Mouse (Mus musculus) forebrain, embryonic 16.5 days (tissue): ENCODE results near the gene Fkbp14. TPM values are rescaled to one million over a fixed set of nuclear protein-coding genes. Genes with fewer than 3 reads are reported as not detected.

Experiments used
- ATAC-seq: fragments of 200-750 bp; cut with Nextera tagmentation; 2 replicates; pipeline ENCODE4 v1.8.0; 2017; ENCODE audit warnings: mild to moderate bottlenecking, moderate library complexity
- H3K27ac ChIP-seq: fragments of 300-500 bp; sonication (generic); 2 replicates; pipeline ENCODE4 v1.5.1; 2014; ENCODE audit warnings: low read length, control low read depth
- H3K27me3 ChIP-seq: fragments of 300-500 bp; sonication (generic); replicated peaks from 2 replicates; pipeline ENCODE4 v1.6.1; 2014; ENCODE audit warnings: low read length; ENCODE audit not compliant: control insufficient read depth, insufficient read depth
- H3K36me3 ChIP-seq: fragments of 300-500 bp; sonication (generic); 2 replicates; pipeline ENCODE4 v1.6.1; 2014; ENCODE audit not compliant: control insufficient read depth, insufficient read depth
- H3K4me1 ChIP-seq: fragments of 300-500 bp; sonication (generic); replicated peaks from 2 replicates; pipeline ENCODE4 v1.6.1; 2014; ENCODE audit warnings: low read length; ENCODE audit not compliant: control insufficient read depth, insufficient read depth
- H3K4me2 ChIP-seq: fragments of 300-500 bp; sonication (generic); 2 replicates; pipeline ENCODE4 v1.6.1; 2014; ENCODE audit warnings: mild to moderate bottlenecking, low read length, control low read depth
- H3K4me3 ChIP-seq: fragments of 300-500 bp; sonication (generic); replicated peaks from 2 replicates; pipeline ENCODE4 v1.5.1; 2014; ENCODE audit warnings: mild to moderate bottlenecking, low read length, control low read depth
- H3K9ac ChIP-seq: fragments of 300-500 bp; sonication (generic); replicated peaks from 2 replicates; pipeline ENCODE4 v1.6.1; 2014; ENCODE audit warnings: low read depth, low read length, control low read depth
- H3K9me3 ChIP-seq: fragments of 300-500 bp; sonication (generic); 2 replicates; pipeline ENCODE4 v1.6.1; 2016; ENCODE audit warnings: low read length; ENCODE audit not compliant: control insufficient read depth
- WGBS: fragments of 180-500 bp; shearing (Covaris S2); extraction: QIAGEN DNeasy Blood & Tissue Kit; methylation state at CpG from one replicate; pipeline ENCODE4 v1.1.7; 2014; 5-methylcytosine and 5-hydroxymethylcytosine counted together
- polyA plus RNA-seq: library from polyadenylated mRNA; unstranded; fragments of >200 nt; fragmentation: Nextera tagmentation; extraction: Ambion mirVana; gene quantifications from 2 replicates; pipeline ENCODE4 v1.2.1, GENCODE M21; 2015

Gene Fkbp14
- polyA plus RNA-seq, 1 experiment from 2014 or later = 6.8 TPM

- H3K4me2 ChIP-seq = no peak overlapping the region; the same call in 1 of the 2 replicates
- no peaks in the 10 kb centered on the region for H3K27me3 ChIP-seq
- H3K4me1 ChIP-seq = peaks cover 46% of the 10 kb centered on the region
Measured at GRCm38 (mm10) chr6:54554341-54555110, 42.6 kb downstream of the Fkbp14 start.

DNA sequence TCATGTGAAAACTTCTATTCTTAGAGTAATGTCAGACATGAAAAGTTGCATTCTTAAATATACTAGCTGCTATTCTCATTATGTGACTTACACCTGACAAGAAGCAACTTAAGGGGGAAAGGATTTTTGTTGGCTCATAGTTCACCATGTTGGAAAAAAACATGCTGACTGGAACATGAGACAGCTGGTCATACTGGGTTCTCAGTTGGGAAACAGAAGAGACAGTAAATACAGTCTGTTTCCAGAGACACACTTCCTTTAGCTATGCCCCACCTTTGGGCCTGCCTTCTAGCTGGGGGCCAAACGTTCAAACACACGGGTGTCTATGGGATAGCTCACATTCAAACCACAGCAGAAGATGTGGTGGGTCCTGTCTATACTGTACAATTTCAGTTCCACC lies 43.5 kb downstream of the Fkbp14 start:
- no peaks in the 10 kb centered on the region for H3K9me3 ChIP-seq
- H3K27ac ChIP-seq = peak overlapping the region; percentile 74
- H3K4me3 ChIP-seq = no peak overlapping the region
- no peak overlapping the region for H3K4me2 ChIP-seq
- no peaks in the 10 kb centered on the region for H3K27me3 ChIP-seq
- H3K36me3 ChIP-seq = no peaks in the 10 kb centered on the region
- peaks cover 46% of the 10 kb centered on the region for H3K4me1 ChIP-seq
- ATAC-seq = no peak
- H3K9ac ChIP-seq = no peak overlapping the region
- 16% methylated on average over 2 of the region's 2 CpGs for WGBS

More at GRCm38 (mm10) chr6:54554341-54555110, 42.6 kb downstream of the Fkbp14 start:
- H3K9ac ChIP-seq = no peak overlapping the region; the same call in 1 of the 2 replicates
- H3K27ac ChIP-seq = peak overlapping the region; percentile 74
- H3K9me3 ChIP-seq = no peaks in the 10 kb centered on the region
- no peak overlapping the region for H3K4me3 ChIP-seq
- 5% methylated on average over 8 of the region's 8 CpGs for WGBS
- ATAC-seq = peak; percentile 77
- H3K36me3 ChIP-seq = no peaks in the 10 kb centered on the region

DNA sequence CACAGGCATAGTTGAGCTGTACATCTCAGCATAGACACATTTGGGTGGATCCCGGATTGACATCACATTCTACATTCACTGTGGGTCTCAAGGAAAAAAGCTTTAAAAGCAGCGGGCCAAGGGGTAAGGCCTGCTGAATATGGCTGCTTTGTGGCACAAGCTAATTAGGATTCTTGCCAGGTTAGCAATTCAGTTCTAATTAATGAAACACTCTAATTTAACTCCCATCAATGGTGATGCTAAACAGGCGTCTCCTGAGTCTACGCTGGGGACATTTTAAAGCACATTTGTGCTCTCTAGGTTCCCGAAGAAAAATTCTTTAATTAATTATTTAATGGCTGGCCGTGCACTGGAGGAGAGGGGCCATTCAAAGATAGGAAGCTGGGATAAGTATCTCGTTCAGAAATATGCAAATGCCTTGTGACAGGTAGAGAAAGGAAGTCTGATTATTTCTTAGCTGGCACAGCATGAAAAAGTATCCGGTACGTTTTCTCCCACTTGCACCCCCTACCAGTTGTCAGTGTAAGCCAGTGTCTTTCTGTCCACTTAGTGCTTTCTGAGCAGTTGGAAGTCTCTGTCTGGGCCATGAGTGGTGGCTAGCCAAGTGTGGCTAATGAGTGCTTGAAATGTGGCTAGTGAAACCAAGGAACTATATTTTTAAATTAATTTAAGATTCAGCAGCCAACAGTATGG lies 44.2 kb downstream of the Fkbp14 start:
- Histone ChIP-seq H3K9ac (no peak overlapping the region), H3K4me3 (no peak overlapping the region), H3K27me3 (no peaks in the 10 kb centered on the region), H3K4me1 (peaks cover 50% of the 10 kb centered on the region), H3K36me3 (no peaks in the 10 kb centered on the region), H3K4me2 (no peak overlapping the region), H3K27ac (peak overlapping the region; percentile 65), H3K9me3 (no peaks in the 10 kb centered on the region)
- peak; percentile 86 for ATAC-seq
- WGBS = 5% methylated on average over 9 of the region's 9 CpGs

- H3K27ac ChIP-seq = no peak overlapping the region
- ATAC-seq = no peak
- H3K4me1 ChIP-seq = peaks cover 48% of the 10 kb centered on the region
- no peak overlapping the region for H3K4me3 ChIP-seq
- H3K36me3 ChIP-seq = no peaks in the 10 kb centered on the region
- no peak overlapping the region for H3K4me2 ChIP-seq
- H3K27me3 ChIP-seq = no peaks in the 10 kb centered on the region
- no peak overlapping the region for H3K9ac ChIP-seq
- WGBS = 65% methylated on average over 6 of the region's 7 CpGs
- H3K9me3 ChIP-seq = no peaks in the 10 kb centered on the region
Measured at GRCm38 (mm10) chr6:54550801-54551323, 46.2 kb downstream of the Fkbp14 start.

DNA sequence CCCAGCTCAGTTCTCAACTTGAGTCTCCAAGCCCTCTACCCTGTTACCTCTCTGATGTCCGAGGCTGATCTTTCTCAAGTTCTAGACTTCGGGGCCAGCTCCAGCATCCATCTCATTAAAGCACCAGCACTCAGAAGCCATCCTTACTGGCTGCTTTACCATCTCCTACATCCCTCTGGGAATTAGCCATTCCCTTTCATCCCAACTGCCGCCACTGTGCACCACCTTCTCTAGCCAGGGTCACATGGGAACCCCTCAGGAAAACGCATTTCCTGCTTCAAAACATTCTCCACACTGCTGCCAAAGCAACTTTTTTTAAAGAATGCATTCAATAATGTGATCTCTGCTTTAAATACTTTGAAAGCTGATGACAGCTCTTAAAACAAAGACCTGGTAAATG lies 47.8 kb downstream of the Fkbp14 start:
- Histone ChIP-seq H3K9ac (no peak overlapping the region), H3K9me3 (no peaks in the 10 kb centered on the region), H3K36me3 (no peaks in the 10 kb centered on the region), H3K4me2 (no peak overlapping the region), H3K4me1 (peaks cover 36% of the 10 kb centered on the region), H3K27ac (no peak overlapping the region), H3K27me3 (no peaks in the 10 kb centered on the region), H3K4me3 (no peak overlapping the region)
- 42% methylated on average over 4 of the region's 4 CpGs for WGBS
- no peak for ATAC-seq

DNA sequence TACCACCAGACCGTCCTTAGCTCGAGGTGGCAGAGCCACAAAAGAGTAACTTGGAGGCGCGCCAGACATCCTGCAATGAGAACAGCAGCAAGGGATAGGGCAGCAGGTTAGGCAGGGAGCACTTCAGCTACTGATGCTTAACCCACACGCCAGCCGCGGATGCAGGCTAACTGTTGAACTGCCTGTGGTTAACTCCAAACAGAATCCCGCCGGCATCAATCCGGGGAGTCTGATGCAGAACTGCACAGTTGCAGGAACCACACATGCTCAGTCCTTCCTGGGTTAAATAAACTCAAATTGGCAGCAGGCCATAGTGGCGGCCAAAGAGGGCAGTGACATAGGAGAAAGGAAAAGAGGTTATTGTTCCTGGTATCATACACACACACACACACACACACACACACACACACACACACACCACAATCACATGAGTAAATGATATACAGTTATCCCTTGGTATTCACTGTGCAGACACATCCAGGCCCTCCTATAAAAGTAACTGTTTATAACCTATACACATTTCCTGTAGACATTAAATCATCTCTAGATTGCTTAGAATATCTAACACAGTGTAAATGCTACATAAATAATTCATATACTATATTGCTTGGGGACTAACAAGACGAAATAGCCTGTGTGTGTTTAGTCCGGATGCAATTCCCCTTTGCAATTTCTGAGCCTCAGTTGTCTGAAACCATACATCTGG lies 48.6 kb downstream of the Fkbp14 start:
- no peaks in the 10 kb centered on the region for H3K27me3 ChIP-seq
- 33% methylated on average over 13 of the region's 13 CpGs for WGBS
- no peak for ATAC-seq
- peaks cover 3% of the 10 kb centered on the region; the same call in 1 of the 2 replicates for H3K36me3 ChIP-seq
- peaks cover 29% of the 10 kb centered on the region for H3K4me1 ChIP-seq
- no peak overlapping the region for H3K4me2 ChIP-seq
- no peak overlapping the region for H3K27ac ChIP-seq
- no peak overlapping the region for H3K4me3 ChIP-seq
- no peak overlapping the region for H3K9ac ChIP-seq
- H3K9me3 ChIP-seq = no peaks in the 10 kb centered on the region

DNA sequence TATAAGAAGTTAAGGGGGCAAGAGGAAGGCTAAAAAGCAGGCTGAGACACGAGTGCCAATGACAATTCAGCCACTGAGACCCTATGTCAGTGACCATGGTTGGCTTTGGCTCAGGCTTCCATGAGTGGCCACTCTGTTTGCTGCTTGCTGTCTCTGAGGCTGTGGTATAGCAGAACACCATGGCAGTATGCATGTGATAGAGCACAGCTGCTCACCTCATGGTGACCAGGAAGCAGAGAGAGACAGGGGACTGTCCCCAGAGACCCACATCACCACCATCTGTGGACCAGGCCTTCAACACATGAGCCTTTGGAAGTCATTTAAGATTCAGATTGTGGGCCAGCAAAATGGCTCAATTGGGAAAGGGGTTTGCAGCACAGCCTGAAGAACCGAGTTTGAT lies 53.5 kb downstream of the Fkbp14 start:
- Histone ChIP-seq H3K4me2 (no peak overlapping the region), H3K4me3 (no peak overlapping the region), H3K4me1 (peaks cover 31% of the 10 kb centered on the region), H3K27ac (no peak overlapping the region), H3K9ac (no peak overlapping the region), H3K36me3 (peaks cover 5% of the 10 kb centered on the region; the same call in 1 of the 2 replicates), H3K9me3 (no peaks in the 10 kb centered on the region), H3K27me3 (no peaks in the 10 kb centered on the region)
- WGBS = 98% methylated on average over 2 of the region's 2 CpGs
- ATAC-seq = no peak

- no peak overlapping the region for H3K9ac ChIP-seq
- ATAC-seq = no peak
- peak overlapping the region; percentile 30; the same call in 1 of the 2 replicates for H3K27ac ChIP-seq
- peaks cover 30% of the 10 kb centered on the region for H3K4me1 ChIP-seq
- H3K36me3 ChIP-seq = peaks cover 5% of the 10 kb centered on the region; the same call in 1 of the 2 replicates
- WGBS = 63% methylated on average over 7 of the region's 7 CpGs
- no peaks in the 10 kb centered on the region for H3K9me3 ChIP-seq
- no peak overlapping the region for H3K4me2 ChIP-seq
- no peak overlapping the region for H3K4me3 ChIP-seq
- no peaks in the 10 kb centered on the region for H3K27me3 ChIP-seq
Measured at GRCm38 (mm10) chr6:54542836-54543235, 54.3 kb downstream of the Fkbp14 start.
